Mouse (Mus musculus): ENCODE results near the gene Riok1.
A peak's percentile ranks its signal among the peaks of the same experiment; 100 is the strongest.

The Riok1 gene

DNA sequence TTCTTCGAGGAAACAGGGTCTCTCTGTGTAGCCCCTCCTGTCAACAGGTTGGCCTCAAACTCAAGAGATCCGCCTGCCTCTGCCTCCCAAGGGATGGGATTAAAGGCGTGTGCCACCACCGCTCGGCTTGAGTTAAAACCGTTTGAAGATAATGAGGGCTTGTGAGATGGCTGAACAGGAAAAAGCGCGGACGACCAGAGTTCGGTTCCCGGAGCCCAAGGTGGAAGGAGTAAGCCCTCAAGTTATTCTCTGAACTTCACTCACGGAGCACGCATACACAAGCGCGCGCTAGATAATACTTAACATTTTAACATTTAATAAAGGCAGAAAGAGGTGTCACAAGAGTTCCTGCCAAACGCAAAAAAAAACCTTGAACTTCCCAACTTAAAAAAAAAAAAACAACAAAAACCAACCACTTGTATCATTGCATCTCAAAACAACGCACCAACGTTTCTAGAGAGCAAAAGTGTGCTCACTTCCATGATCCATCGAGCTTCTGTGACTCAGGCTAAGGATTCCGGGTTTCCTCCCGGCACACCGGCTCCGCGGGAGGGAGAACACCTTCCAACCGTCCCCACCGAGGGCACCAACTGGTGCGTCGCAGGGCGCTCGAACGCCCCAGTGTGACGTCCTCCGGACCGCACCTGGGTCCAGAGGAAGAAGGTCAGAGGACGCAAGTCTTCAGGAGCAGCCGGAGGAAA lies at the start of gene Riok1:
Gene Riok1, plus strand, starts transcription at position 653 of the 701 bp plus-strand sequence.
- peak; percentile 10 for DNase-seq (ENCODE audit: low spot score)

GRCm38 (mm10) chr13:37989701-37990100 lies 47.1 kb upstream of the Riok1 start:
- no peak for DNase-seq (ENCODE audit: low spot score)

DNA sequence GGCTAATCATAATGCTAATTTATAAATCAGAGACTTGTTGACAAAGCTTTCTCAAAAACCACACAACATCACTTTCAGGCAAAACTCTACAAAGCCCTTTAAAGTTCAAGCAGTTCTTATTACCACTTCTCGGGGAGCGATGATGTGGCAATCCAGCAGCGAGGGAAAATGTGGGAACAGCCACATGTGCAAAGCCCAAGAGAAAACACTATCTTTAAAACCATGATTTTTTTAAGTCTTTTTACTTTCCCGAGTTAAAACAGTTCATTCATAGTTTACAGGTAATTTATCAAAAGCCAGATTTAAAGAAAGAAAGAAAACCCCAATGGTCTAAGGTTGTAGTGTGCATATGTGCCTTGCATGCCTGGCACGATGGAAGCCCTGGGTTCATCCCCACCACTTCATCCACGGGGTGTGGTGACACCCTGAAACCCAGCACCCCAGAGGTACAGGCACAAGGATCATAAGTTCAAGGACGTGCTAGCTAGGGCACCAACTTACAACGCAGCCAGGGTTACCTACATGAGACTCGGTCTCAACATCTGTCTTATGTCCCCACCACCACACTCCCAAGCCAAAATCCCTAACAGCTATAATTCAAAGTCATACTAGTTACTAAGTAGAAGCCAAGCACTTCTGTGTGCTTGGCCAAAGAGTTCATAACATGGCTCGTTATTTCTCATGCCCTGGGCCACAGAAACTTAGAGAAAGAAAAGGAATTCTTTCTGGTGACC lies 44.0 kb upstream of the Riok1 start:
- peak; percentile 45 for DNase-seq (ENCODE audit: low spot score)

GRCm38 (mm10) chr13:37993376-37993703 lies 43.5 kb upstream of the Riok1 start:
- no peak for DNase-seq (ENCODE audit: low spot score)

GRCm38 (mm10) chr13:37993704-37994404 lies 42.9 kb upstream of the Riok1 start, which contains the start of gene Ssr1:
TSS of gene Ssr1 (minus strand) at chr13:37994217.
- peak; percentile 98 for DNase-seq (ENCODE audit: low spot score)

DNA sequence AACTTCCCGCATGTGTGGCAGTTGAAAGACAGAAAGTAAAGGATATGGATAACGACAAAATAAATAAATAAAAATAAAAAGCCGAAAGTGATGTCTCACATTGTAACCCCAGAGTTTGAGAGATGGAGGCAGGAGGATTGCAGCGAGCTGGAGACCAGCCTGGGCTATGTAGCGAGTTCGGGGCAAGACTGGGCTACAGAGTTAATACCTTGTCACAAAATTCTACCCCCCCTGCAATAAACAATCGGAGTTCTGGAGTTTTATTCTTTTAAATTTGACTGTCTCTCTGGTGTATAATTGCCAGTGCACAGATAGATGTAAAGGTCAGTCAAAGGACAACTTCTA lies 42.4 kb upstream of the Riok1 start:
- DNase-seq (ENCODE audit: low spot score): no peak

- DNase-seq (ENCODE audit: low spot score): no peak
Measured at GRCm38 (mm10) chr13:37999713-38000112, 37.1 kb upstream of the Riok1 start.

- no peak for DNase-seq (ENCODE audit: low spot score)
Measured at GRCm38 (mm10) chr13:38002461-38002860, 34.3 kb upstream of the Riok1 start.

GRCm38 (mm10) chr13:38007972-38008371 lies 28.8 kb upstream of the Riok1 start:
- DNase-seq (ENCODE audit: low spot score): no peak

GRCm38 (mm10) chr13:38009721-38010408 lies 26.9 kb upstream of the Riok1 start:
- DNase-seq (ENCODE audit: low spot score): no peak

DNA sequence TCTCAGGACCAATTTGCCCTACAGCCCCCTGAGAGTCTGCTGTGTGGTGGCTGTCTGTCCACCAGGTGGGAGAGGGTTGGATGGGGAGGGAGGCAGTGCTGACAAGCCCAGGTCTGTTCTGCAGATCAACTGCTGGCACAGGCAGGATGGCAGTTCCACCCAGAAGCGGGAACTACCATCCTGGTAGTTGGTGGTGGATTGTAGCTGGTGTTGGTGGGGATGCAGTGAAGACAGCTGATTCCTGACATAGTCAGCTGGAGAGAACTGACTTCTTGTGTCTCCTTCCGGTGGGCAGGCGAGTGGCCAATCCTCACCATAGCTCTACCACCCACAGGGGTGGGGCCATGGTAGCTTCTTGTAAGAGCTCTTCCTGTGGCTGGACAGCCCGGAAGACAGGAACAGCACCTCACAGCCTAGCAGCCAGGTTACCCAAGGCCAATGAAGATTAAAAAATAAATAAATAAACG lies 26.3 kb upstream of the Riok1 start:
- DNase-seq (ENCODE audit: low spot score): no peak

DNA sequence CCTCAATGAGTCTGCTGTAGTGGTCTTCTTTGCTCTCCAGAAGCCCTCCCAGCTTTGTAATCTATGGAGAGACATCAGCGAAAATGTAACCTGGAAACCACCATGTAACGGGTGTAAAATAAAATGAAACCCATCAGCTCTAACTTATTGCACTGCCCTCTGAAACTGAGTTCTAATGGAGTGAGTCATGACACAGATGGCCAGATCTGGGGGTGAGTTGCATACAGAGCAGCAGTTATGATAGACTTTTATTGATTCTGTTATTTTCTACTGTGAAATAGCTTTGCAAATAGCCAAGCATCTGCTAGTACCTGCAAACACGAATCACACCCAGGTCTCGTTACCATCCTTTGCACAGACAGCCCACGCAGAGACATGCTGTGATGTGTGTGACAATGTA lies 24.4 kb upstream of the Riok1 start:
- no peak for DNase-seq (ENCODE audit: low spot score)

- DNase-seq (ENCODE audit: low spot score): no peak
Measured at GRCm38 (mm10) chr13:38015591-38015990, 21.2 kb upstream of the Riok1 start.

DNA sequence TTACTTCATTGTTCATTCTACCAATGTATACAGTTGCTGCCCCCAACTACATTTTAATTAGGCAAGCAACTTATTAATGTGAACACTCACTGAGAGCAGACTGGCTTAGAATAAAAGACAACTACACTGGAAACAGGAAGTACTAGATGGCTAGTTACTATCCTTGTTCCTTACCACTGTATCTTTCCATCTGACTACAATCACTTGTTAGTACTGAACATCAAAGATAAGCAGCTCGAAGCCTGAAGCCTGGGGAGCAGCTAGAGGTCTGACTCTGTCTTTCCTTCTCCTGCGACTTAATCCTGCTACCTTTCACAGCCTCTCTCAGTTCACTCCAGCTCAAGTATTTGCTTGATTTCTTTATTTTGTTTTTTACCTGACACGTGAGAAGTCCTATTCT lies 18.0 kb upstream of the Riok1 start:
- DNase-seq (ENCODE audit: low spot score): no peak

- peak; percentile 13 for DNase-seq (ENCODE audit: low spot score)
Measured at GRCm38 (mm10) chr13:38025874-38026273, 10.9 kb upstream of the Riok1 start.

GRCm38 (mm10) chr13:38027618-38028248 lies 9.1 kb upstream of the Riok1 start:
- DNase-seq (ENCODE audit: low spot score): no peak

- DNase-seq (ENCODE audit: low spot score): no peak
Measured at GRCm38 (mm10) chr13:38028407-38028806, 8.4 kb upstream of the Riok1 start.

DNA sequence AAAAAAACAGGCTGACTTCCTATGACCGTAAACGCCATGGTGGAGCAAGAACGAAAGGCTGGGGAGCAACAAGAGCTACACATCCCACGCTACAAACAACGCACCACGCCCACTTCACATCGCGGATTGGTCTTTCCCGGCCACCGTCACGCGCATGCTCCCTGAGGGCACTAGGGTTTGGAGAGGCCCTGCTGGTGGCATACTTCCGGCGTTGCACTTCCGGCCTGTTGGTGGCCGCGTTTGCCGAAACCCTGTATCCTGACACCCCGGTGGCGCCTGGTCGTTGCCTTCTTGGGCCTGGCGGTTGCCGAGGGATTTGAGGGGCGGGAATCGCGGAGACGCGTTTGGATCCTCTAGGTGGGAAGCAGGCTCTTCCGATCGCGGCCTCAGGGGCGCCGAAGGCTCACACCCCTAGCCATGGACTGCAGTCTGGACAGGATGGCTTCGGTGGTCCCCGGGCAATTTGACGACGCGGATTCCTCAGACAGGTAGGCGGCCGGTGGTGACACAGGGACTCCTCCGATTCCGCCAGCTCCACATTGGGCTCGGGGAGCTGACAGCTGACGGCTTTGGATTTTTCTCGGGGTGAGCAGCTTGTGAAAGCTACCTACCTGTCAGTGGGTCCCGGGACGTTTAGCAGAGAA lies 371 bp downstream of the Riok1 start, which contains the start of gene Cage1:
Gene Cage1, minus strand, starts transcription at position 26 of the 644 bp plus-strand sequence.
- peak; percentile 99 for DNase-seq (ENCODE audit: low spot score)

GRCm38 (mm10) chr13:38037811-38038210 lies 1.0 kb downstream of the Riok1 start:
- no peak for DNase-seq (ENCODE audit: low spot score)

GRCm38 (mm10) chr13:38049888-38050287 lies 13.1 kb downstream of the Riok1 start:
- no peak for DNase-seq (ENCODE audit: low spot score)

GRCm38 (mm10) chr13:38062678-38063077 lies 25.9 kb downstream of the Riok1 start:
- no peak for DNase-seq (ENCODE audit: low spot score)
